Mouse (Mus musculus): ENCODE results near the gene Rhbdl3.

The Rhbdl3 gene

DNA sequence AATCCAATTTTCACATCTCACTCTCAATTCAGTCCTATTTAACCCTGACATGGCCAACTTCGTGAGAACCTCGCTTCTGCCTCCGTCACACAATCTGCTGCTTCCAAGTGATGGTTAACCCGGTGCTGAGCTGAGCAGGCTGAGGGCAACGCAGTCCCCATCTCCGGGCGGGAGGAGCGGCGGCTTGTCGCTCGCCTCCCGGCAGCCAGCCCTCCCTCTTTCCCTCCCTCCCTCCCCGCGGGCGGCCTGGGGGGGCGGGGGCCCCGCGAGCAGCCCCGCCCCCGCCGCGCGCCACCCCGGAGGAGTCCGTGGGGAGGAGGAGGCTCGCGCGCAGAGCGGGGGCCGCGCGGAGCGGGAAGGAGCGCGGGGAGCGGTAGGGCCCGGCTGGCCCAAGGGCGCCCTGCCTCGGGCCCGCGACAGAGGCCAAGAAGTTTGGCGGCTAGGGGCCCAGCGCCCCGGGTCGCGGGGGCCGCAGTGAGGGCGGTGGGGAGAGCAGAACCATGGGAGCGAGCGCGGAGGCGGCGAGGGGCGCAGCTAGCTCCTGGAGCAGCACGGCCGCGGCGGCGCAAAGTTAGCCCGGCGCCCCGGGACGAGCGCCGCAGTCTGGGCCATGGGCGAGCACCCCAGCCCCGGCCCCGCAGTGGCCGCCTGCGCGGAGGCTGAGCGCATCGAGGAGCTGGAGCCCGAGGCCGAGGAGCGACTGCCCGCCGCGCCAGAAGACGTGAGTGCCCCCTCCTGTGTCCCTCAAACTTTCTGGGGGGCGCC is at the start of gene Rhbdl3:
Rhbdl3 (plus strand) TSS at position 362 of the 765 bp plus-strand sequence.
- CTCF ChIA-PET, result interaction anchor here (0.6 to 4.3 kb wide), 14 partner anchors 10 to 164 kb away, joined by 3 to 20 read pairs (median 6); no protein-coding TSS in a partner anchor
- POLR2A ChIA-PET, result interaction anchor here in 3 of 4 experiments (0.5 to 3.2 kb wide), 23 partner anchors 9 to 127 kb away, joined by 3 to 28 read pairs (median 4); partner anchors contain the start of genes Zfp207 (in 2 of the 3) and Rhot1 (in 1 of the 3)

DNA sequence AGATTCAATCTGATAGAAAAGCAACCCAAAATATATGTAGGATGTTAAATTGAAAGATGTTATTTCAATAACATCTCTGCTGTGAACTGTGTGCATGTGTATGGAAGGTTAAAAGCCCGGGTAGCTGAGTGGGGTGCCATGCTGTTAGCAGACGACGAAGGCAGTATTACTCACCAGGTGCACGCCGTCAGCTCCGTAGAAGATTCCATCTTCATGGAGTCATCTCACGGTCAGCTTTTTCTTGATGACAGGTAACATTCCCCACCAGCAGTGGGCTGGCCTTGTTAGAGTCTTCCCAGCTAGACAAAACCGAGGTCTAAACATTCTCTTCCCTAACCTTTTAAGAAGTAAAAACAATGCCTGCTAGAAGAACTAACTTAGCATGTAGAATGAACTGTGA is 36.6 kb upstream of the Rhbdl3 start:
- POLR2A ChIA-PET, result interaction anchor here in 2 of 4 experiments (0.5 to 1.6 kb wide), 5 partner anchors 119 to 597 kb away, joined by 3 to 5 read pairs (median 4); partner anchors contain the start of gene Zfp207 (in 2 of the 2)
- CTCF ChIA-PET, result interaction anchor here in 1 of 4 experiments (1.6 kb wide), 1 partner anchor 23 kb away, joined by 3 read pairs; no protein-coding TSS in a partner anchor

DNA sequence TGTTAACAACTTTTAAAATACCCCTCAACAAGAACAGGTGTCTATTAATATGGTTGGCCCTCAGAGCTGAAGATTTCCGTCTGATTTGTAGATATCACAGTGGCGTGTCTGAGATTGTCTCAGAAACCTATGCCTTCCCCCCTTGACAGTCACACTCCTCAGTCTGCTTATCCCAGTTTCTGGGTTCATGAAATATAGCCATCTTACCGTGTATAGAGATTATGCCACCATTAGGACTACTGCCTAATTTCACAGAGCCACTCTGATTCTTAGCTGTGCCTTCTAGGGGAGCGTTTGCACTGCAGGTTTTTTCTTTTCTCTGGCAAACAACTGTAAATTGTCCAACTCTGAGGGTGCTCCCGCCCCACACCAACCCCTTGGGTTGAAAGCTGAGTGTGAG is 29.6 kb upstream of the Rhbdl3 start:
- ChIA-PET POLR2A (interaction anchor here in 1 of 4 experiments (0.7 to 1.4 kb wide), 2 partner anchors 15 to 91 kb away, joined by 3 to 5 read pairs; no protein-coding TSS in a partner anchor), CTCF (interaction anchor here in 3 of 4 experiments (0.7 to 2.3 kb wide), 3 partner anchors 12 to 16 kb away, joined by 3 to 5 read pairs (median 4); no protein-coding TSS in a partner anchor)

DNA sequence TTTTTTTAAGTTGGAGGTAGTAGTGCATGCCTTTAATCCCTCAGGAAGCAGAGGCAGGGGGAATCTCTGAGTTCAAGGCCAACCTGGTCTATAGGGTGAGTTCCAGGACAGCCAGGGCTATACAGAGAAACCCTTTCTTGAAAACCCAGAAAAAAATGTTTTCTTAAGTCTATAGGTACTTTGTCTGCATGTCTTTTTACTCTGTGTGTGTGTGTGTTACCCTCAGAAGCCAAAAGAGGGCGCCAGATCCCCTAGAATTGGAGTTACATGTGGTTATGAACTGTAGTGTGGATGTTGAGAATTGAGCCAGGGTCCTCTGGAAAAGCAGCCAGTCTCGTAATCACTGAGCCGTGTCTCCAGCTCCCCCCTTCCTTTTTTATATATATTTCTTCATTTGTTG is 25.7 kb upstream of the Rhbdl3 start:
- CTCF ChIA-PET, result interaction anchor here (0.5 to 6.3 kb wide), 10 partner anchors 8 to 231 kb away, joined by 3 to 32 read pairs (median 3); no protein-coding TSS in a partner anchor
- POLR2A ChIA-PET, result interaction anchor here in 1 of 4 experiments (0.6 kb wide), 1 partner anchor 133 kb away, joined by 7 read pairs; no protein-coding TSS in a partner anchor

DNA sequence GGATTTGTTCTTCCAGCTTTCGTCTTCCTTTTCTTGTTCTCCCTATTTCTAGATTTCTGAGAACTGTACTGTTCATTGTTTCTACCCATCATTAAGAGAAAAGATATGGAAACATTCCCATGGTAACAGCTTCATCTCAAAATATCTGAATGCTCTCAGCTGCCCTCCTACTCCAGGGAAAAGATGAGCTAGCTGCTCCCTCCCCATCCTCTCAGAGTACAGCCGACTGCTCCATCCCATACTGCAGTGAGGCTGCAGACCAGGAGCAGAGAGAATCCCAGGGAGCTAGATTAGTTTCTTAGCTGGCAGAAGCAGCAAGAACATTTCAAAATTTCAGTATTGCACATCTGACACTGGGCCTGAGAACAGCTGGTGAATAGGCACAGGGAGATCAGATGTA is 22.7 kb upstream of the Rhbdl3 start:
- ChIA-PET CTCF (interaction anchor here (0.6 to 6.3 kb wide), 7 partner anchors 9 to 109 kb away, joined by 4 to 32 read pairs (median 11); no protein-coding TSS in a partner anchor), POLR2A (no interaction called here)

DNA sequence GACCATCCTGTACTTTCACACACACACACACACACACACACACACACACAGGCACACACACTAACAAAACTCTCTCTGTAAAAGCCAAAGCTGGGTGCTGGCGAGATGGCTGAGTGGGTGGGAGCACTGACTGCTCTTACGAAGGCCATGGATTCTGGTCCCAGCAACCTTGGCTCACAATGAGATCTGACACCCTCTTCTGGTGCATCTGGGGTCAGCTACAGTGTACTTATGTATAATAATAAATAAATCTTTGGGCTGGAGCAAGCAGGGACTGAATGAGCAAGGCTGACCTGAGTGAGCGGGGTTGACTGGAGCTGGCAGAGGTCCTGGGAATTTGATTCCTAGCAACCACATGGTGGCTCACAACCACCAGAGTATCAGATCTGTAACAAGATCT is 16.9 kb upstream of the Rhbdl3 start:
- CTCF ChIA-PET, result interaction anchor here in 3 of 4 experiments (0.6 to 1.5 kb wide), 5 partner anchors 9 to 1492 kb away, joined by 3 to 11 read pairs (median 4); no protein-coding TSS in a partner anchor
- POLR2A ChIA-PET, result interaction anchor here in 3 of 4 experiments (0.5 to 1.3 kb wide), 4 partner anchors 42 to 707 kb away, joined by 3 read pairs; no protein-coding TSS in a partner anchor

DNA sequence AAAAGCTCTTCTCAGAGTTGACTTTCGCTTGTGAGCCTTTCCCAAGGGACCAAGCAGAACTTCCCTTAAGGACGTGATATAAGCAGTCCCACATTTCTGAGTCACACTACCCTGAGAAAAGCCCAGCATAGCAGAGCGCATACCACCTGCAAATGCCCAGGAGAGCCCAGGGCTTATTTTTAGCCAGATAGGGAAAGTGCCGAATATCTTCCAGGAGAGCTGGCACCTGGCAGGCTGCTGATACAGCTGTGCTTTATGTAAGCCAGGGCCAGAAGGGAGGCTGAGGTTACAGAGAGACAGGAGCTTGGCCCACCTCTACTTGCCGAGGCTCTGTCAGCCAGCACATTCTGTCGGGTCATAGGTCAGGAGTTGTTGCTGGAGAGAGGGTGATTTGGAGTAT is 16.1 kb upstream of the Rhbdl3 start:
- ChIA-PET CTCF (interaction anchor here in 2 of 4 experiments (0.5 to 1.5 kb wide), 3 partner anchors 8 to 67 kb away, joined by 3 to 4 read pairs (median 3); no protein-coding TSS in a partner anchor), POLR2A (interaction anchor here in 2 of 4 experiments (0.5 to 1.8 kb wide), 3 partner anchors 70 to 706 kb away, joined by 3 to 4 read pairs (median 3); partner anchors contain the start of gene Zfp207 (in 1 of the 2))

DNA sequence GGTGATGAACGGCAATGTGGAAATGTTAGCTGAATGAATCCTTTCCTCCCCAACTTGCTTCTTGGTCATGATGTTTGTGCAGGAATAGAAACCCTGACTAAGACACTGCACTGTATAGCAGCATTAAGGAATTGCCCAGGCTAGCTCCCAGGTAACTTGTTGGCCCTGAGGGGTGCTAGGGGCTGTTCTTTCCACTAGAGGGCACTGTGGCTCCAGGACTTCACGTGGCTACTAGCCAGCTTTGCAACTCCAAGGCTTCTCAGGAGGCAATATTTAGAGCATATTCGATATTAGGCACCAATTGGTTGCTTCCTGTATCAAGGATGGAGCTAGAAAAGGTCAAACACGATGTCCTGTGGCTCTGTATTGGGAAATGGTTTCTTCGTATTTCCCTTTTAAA is 13.6 kb upstream of the Rhbdl3 start:
- ChIA-PET POLR2A (interaction anchor here (0.5 to 2.2 kb wide), 38 partner anchors 9 to 143 kb away, joined by 3 to 11 read pairs (median 4); partner anchors contain the start of genes Zfp207 (in 3 of the 4), 5730455P16Rik (in 2 of the 4), Rhbdl3 (in 2 of the 4) and Adap2 (in 1 of the 4)), CTCF (interaction anchor here (0.5 to 2.3 kb wide), 101 partner anchors 9 to 1818 kb away, joined by 3 to 50 read pairs (median 4); partner anchors contain the start of genes Rhbdl3 (in 4 of the 4), Rhot1 (in 2 of the 4), 5730455P16Rik (in 1 of the 4) and Adap2 (in 1 of the 4))

DNA sequence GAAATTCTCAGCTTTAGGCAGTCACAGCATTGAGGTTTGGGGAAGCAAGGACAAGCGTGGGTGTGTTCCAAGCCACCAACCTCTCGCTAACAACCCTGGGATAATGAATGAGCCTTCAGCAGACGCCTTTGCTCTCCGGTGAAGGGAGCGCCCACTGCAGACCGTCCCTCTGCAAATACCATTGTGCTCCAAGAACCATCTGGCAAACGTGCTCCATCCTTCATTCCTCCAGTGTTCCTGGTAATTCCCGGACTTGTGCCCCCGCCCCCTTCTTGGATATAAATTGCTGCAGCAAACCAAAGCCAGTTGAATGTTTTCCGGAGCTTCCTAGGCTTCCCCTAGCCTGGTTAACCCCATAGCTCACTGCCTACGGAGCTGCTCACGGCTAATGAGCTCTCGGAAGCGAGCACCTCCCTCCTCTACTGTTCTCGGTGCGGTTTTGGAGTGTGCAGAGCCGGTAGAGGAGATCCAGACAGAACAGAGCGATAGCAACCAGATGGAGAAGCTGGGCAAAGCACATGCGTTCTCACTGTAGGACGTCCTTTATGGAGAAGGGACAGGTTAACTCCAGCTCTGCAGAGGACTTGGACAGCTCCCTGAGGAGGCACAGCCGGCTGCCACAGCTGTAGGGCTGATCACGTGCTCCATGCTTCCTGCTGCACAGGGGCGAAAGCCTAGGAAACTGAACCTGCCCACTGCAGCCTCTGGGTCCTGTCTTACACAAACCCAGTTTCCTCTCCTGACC is 10.8 kb upstream of the Rhbdl3 start:
- CTCF ChIA-PET, result interaction anchor here (0.5 to 2.4 kb wide), 25 partner anchors 10 to 490 kb away, joined by 3 to 20 read pairs (median 4); partner anchors contain the start of genes Myo1d (in 1 of the 4), Psmd11 (in 1 of the 4) and Rhot1 (in 1 of the 4)
- POLR2A ChIA-PET, result interaction anchor here (0.6 to 2.8 kb wide), 18 partner anchors 11 to 177 kb away, joined by 3 to 28 read pairs (median 4); partner anchors contain the start of genes Zfp207 (in 3 of the 4), Rhbdl3 (in 2 of the 4), Psmd11 (in 1 of the 4) and Rnf135 (in 1 of the 4)

DNA sequence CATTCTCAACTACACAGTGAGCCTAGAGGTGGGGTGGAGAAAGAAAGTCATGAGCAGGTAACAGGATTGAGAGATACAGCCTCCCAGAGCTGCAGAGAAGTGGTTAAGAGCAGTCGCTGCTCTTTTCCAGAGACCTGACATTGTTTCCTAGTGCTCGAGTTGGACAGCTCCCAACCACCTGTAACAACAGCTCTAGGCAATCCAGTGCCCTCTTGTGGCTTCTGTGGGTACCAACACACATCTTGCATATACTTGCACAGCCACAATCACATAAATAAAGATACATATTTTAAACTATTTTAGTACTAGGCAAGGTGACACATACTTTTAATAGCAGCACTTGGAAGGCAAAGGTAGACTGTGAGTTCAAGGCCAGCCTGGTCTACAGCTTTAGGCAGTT is 9.7 kb upstream of the Rhbdl3 start:
- ChIA-PET POLR2A (interaction anchor here in 3 of 4 experiments (0.8 to 2.8 kb wide), 7 partner anchors 10 to 92 kb away, joined by 3 to 28 read pairs (median 4); partner anchors contain the start of genes Rhbdl3 (in 2 of the 3) and Zfp207 (in 1 of the 3)), CTCF (interaction anchor here (0.5 to 2.4 kb wide), 22 partner anchors 8 to 248 kb away, joined by 3 to 20 read pairs (median 4); partner anchors contain the start of genes 5730455P16Rik (in 1 of the 4), Cdk5r1 (in 1 of the 4), Psmd11 (in 1 of the 4) and Rhot1 (in 1 of the 4))

DNA sequence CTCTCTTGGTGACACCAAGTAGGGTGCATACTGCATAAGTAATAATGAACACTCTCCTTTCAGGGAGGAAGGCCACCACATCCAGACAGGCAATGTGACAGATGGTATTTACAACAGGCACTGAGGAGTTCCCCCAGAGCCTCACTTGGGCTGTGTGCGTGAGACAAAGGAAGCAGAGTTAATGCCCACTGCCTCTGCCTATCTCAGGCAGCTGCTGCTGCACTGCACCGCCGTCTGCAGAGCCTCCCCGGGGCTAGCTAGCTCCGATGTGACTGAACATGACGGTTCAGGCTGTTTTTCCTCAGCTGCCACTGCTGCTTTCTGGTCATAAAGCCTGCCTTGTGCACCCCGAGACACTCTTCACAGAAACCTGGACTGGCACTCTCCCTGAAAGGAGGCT is 8.2 kb upstream of the Rhbdl3 start:
- POLR2A ChIA-PET, result interaction anchor here in 1 of 4 experiments (0.5 kb wide), 1 partner anchor 75 kb away, joined by 6 read pairs; no protein-coding TSS in a partner anchor
- CTCF ChIA-PET, result interaction anchor here in 1 of 4 experiments (0.7 kb wide), 2 partner anchors 37 to 59 kb away, joined by 3 read pairs; no protein-coding TSS in a partner anchor

DNA sequence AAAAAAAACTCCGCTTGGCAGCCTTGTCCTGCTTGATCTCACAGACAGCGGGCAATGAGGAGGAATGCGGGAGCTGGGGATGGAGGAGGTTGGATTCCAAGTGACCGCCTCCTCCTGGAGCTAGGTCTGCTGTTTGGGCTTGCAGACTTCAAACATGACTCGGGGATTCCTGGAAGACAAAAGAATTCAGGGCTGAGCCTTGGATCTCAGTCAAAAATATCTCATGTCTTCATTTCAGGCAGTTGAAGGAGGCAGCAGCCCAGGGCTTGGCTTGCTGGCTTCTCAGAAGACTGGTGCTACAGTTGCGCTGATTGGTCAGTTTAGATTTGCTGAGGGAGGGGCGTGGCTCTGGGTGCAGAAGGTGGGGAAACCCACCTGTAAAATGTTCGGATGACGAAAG is 5.6 kb upstream of the Rhbdl3 start:
- POLR2A ChIA-PET, result interaction anchor here in 2 of 4 experiments (1.0 to 1.9 kb wide), 4 partner anchors 8 to 87 kb away, joined by 3 to 9 read pairs (median 4); partner anchors contain the start of gene Zfp207 (in 1 of the 2)
- CTCF ChIA-PET, result interaction anchor here in 3 of 4 experiments (0.6 to 2.5 kb wide), 6 partner anchors 8 to 252 kb away, joined by 3 to 15 read pairs (median 5); no protein-coding TSS in a partner anchor

DNA sequence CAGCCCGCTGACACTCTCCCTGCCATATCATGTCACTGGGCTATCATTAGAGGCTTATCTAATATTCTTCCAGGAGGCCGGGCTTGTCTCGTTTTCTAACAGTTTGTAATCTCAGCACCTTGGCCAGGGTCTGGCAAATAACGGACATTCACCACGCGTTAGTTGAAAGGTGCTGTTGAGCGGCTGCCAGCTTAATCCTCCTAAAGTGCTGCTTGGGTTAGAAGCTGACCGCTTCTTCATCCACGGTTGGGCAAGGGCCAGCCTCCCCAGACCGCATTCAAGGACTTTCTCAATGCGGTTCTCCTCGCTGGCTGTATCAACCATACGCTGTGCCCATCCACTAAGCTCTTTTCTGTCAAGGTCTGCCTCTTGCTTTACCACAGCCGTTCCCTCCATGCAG is 4.9 kb upstream of the Rhbdl3 start:
- POLR2A ChIA-PET, result interaction anchor here in 2 of 4 experiments (0.7 to 1.9 kb wide), 6 partner anchors 9 to 87 kb away, joined by 3 to 9 read pairs (median 4); partner anchors contain the start of gene Zfp207 (in 1 of the 2)
- CTCF ChIA-PET, result interaction anchor here in 2 of 4 experiments (1.3 to 2.5 kb wide), 3 partner anchors 9 to 56 kb away, joined by 5 to 15 read pairs (median 15); no protein-coding TSS in a partner anchor

DNA sequence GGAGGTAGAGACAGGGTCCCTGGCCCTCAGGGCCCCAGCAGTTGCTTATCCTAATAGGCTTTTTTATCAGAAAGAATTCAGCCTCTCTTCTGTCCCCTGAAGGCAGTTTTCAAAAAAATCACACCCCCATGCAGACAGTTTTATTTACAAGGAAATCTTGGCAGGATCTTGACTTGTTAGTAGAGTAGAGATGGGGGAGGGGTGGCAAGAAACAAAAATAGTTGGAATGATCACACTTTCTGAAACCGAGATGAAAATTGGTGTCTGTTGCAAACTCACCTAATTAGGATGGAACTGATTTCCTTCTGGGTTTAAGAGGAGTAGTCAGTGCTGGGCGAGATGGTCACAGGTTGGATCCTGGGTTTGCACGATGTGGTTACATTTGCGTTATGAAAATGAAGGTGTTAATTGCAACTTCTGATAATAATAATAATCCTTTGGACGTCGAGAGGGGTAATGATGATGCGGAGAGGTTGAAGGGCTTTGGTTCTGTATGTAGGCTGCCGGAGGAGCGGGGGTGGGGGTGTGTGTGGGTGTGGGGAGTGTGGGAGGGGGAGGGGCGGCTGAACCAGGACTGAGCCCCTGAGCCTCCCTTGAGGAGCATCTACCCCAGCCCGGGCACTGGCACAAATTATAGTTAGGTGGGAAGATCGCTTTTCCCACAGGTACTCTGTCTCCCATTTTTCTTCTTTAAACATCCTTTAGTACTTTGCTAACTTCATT is 1.0 kb upstream of the Rhbdl3 start:
- ChIA-PET POLR2A (interaction anchor here in 3 of 4 experiments (0.6 to 3.2 kb wide), 7 partner anchors 9 to 210 kb away, joined by 3 to 28 read pairs (median 4); no protein-coding TSS in a partner anchor), CTCF (interaction anchor here in 2 of 4 experiments (0.7 to 2.3 kb wide), 2 partner anchors 9 to 13 kb away, joined by 11 to 13 read pairs; no protein-coding TSS in a partner anchor)

DNA sequence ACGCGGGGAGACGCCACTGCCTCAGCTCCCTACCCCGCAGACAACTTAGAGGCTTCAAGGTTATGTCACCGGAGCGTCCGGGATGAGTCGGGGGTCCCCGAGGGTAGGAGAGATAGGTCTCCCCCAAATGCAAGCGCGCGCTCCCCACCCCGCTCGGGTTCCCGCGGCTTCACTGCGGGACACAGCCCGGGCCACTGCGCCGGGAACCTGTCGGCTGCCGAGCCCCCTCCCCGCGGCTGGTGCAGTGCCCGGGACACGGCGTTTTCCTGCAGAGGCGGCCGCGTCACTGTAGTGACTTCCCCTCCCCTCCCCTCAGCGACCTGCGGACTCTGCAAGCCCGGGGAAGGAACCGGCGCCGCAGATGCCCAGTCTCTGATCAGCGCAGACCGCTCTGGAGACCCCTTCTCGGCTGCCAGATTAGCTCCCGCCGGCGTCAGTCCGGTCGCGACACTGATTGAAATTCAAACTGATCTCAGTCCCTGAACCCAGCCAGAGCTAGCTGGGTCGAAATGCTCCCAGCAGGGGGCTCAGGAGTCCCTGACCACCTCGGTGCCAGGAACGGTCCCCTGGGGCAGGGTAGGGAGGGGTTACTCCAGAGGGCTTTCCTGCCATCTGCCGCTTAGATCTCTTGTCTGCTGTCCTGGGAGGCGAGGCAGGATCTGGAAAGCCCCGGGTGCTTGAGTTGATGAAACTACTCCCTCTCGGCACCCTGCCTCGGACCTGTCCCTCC is 769 bp downstream of the Rhbdl3 start:
- ChIA-PET CTCF (interaction anchor here in 3 of 4 experiments (0.6 to 4.3 kb wide), 11 partner anchors 11 to 102 kb away, joined by 3 to 20 read pairs (median 10); no protein-coding TSS in a partner anchor), POLR2A (interaction anchor here in 3 of 4 experiments (0.5 to 3.2 kb wide), 22 partner anchors 11 to 615 kb away, joined by 3 to 28 read pairs (median 5); partner anchors contain the start of genes Zfp207 (in 2 of the 3) and Rhot1 (in 1 of the 3))
